8 mouse cellular contexts compared by ENCODE assay signal in the genomic region with DNA sequence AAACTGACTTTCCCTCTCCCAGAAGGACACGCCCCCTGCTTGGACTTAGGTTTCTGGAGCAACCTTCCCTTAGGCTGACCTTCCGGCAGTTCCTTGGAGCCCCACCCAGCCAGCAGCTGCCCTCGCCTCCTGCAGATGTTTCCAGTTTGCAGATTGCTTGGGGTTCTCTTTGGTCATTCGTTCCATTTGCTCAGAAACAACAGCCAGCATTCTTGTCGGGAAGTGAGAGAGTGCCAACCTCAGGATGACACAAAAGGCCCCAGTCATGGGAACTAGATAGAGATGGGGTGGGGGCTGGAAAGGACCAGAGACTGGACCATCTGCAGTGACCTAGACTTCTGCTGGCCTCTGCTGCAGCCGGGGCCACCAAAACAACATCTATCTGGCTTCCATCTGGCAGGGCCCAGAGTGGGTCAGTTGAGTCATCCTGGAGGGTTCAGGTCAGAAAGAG. TPM values are rescaled to one million over a fixed set of nuclear protein-coding genes. Genes with fewer than 3 reads are reported as not detected.
DNase-seq lines count a peak whose midpoint lies in the region; ATAC-seq and TF ChIP-seq lines count a peak whose summit lies in the region.

No protein-coding gene starts in this region.

- TF ChIP-seq CTCF in lung, adult 2 months (IDR thresholded peaks at IDR 0.05; ENCODE audit: insufficient read depth, low read length) = no peak
- no peak for TF ChIP-seq CTCF in heart, adult 2 months (IDR thresholded peaks at IDR 0.05)
- no peak for TF ChIP-seq CTCF in small intestine, adult 2 months (IDR thresholded peaks at IDR 0.05; ENCODE audit: extremely low read depth, insufficient read length, insufficient replicate concordance, low read depth, low read length)

- peak overlapping the region; percentile 92 for H3K27ac ChIP-seq in heart, adult 2 months
- H3K27ac ChIP-seq in small intestine, adult 2 months (ENCODE audit: insufficient read depth, low read depth, low read length) = peak overlapping the region; percentile 87

- no peak overlapping the region for H3K9ac ChIP-seq in heart, adult 2 months (ENCODE audit: low read depth, low read length)

- no peak for TF ChIP-seq POLR2A in lung, adult 2 months (IDR thresholded peaks at IDR 0.05; ENCODE audit: borderline replicate concordance, extremely low read depth, low read depth, low read length)
- TF ChIP-seq POLR2A in heart, adult 2 months (IDR thresholded peaks at IDR 0.05; ENCODE audit: insufficient read depth, low read depth, low read length) = no peak
- no peak for TF ChIP-seq POLR2A in small intestine, adult 2 months (IDR thresholded peaks at IDR 0.05; ENCODE audit: low read depth, low read length)

- intact Hi-C loops in heart, adult 2 months (cut with DNase I) = loop anchor here (1.0 to 2.0 kb wide), 3 partner anchors 15 to 93 kb away; partner anchors contain the start of gene Rap1a

- H3K4me1 ChIP-seq in lung, adult 2 months (ENCODE audit: control insufficient read depth, insufficient read depth, low read length) = peaks cover 25% of the 10 kb centered on the region
- peaks cover 37% of the 10 kb centered on the region for H3K4me1 ChIP-seq in heart, adult 2 months (ENCODE audit: control insufficient read depth, insufficient read depth, low read length)
- peaks cover 30% of the 10 kb centered on the region for H3K4me1 ChIP-seq in small intestine, adult 2 months (ENCODE audit: control insufficient read depth, insufficient read depth, insufficient read length, low read length)

- no peak for ATAC-seq in erythroid progenitor cell, adult 5-6 weeks (replicated peaks; ENCODE audit: low FRiP score, poor library complexity, severe bottlenecking)
- ATAC-seq in granulocyte monocyte progenitor cell, adult 5-6 weeks (replicated peaks; ENCODE audit: poor library complexity, severe bottlenecking) = no peak

- H3K4me3 ChIP-seq in lung, adult 2 months (replicated peaks; ENCODE audit: extremely low read depth, low read depth, low read length) = no peak overlapping the region
- H3K4me3 ChIP-seq in heart, adult 2 months = no peak overlapping the region
- peak overlapping the region; percentile 9; the same call in 1 of the 2 replicates for H3K4me3 ChIP-seq in small intestine, adult 2 months (ENCODE audit: low read depth, low read length)

- WGBS in lung, adult 2 months = 26% methylated on average over 6 of the region's 6 CpGs
- 31% methylated on average over 6 of the region's 6 CpGs for WGBS in heart, adult 2 months
- 12% methylated on average over 6 of the region's 6 CpGs for WGBS in small intestine, adult 2 months

- peak; percentile 63 to 74 for DNase-seq in lung, adult 18-20 months
- DNase-seq in lung, adult 2 months = no peak
- DNase-seq in adrenal gland, adult 2 months = peak; percentile 75
- peak; percentile 74 to 87 for DNase-seq in heart, adult 2 months
- peak; percentile 46 to 51 for DNase-seq in kidney, postnatal 36 days

- no peaks in the 10 kb centered on the region for H3K79me2 ChIP-seq in heart, adult 2 months (replicated peaks; ENCODE audit: control insufficient read depth, insufficient read depth, low read length)

- peaks cover 9% of the 10 kb centered on the region; the same call in 1 of the 2 replicates for H3K36me3 ChIP-seq in heart, adult 2 months (ENCODE audit: control insufficient read depth, insufficient read depth, low read length)
- H3K36me3 ChIP-seq in small intestine, adult 2 months (ENCODE audit: control insufficient read depth, insufficient read depth, low read length) = no peaks in the 10 kb centered on the region

- peak; percentile 85 for TF ChIP-seq EP300 in heart, adult 2 months (IDR thresholded peaks at IDR 0.05; ENCODE audit: insufficient read depth, low read depth, low read length)

- no peaks in the 10 kb centered on the region for H3K27me3 ChIP-seq in heart, adult 2 months (ENCODE audit: control insufficient read depth, insufficient read depth, low read length)
- no peaks in the 10 kb centered on the region for H3K27me3 ChIP-seq in small intestine, adult 2 months (ENCODE audit: control insufficient read depth, insufficient read depth, low read length)

RNA-seq across cellular contexts. Expression of gene Tmigd3, which starts 23.3 kb away (rescaled TPM):
- polyA plus RNA-seq in lung, adult 2 months (2012; rRNA removed) = 1.3 and 2.2 TPM in 2 replicates
- total RNA-seq in adrenal gland, adult 2 months (2021) = not detected
- not detected in 2 replicates for polyA plus RNA-seq in adrenal gland, adult 2 months (2012; rRNA removed)
- under 1 TPM in 1 of 2 experiments, not detected in 1; 0.31 TPM for total RNA-seq in heart, adult 2 months (2021)
- polyA plus RNA-seq in heart, adult 2 months (2012; rRNA removed) = 0.35 TPM in 1 of 2 replicates, not detected in the other
- 0.94 and 1.1 TPM in 2 replicates for polyA plus RNA-seq in small intestine, adult 2 months (2012; rRNA removed)
- total RNA-seq in erythroid progenitor cell, adult 5-6 weeks (2015; ENCODE audit: low replicate concordance) = not detected in 2 replicates
- total RNA-seq in erythroid progenitor cell, adult 5-6 weeks (2017; ENCODE audit: low replicate concordance) = not detected in 2 replicates
- 0.28 TPM in 1 of 2 replicates, not detected in the other for total RNA-seq in granulocyte monocyte progenitor cell, adult 5-6 weeks (2014; fragmentation: Nextera tagmentation)
- total RNA-seq in granulocyte monocyte progenitor cell, adult 5-6 weeks (2017) = not detected in 2 replicates

RNA-seq across cellular contexts. Expression of gene Adora3, which starts 23.3 kb away (rescaled TPM):
- 0.84 and 1.2 TPM in 2 replicates for polyA plus RNA-seq in lung, adult 2 months (2012; rRNA removed)
- total RNA-seq in adrenal gland, adult 2 months (2021) = under 1 TPM; 0.12 to 0.35 TPM
- polyA plus RNA-seq in adrenal gland, adult 2 months (2012; rRNA removed) = 0.18 and 0.28 TPM in 2 replicates
- not detected for total RNA-seq in heart, adult 2 months (2021)
- polyA plus RNA-seq in heart, adult 2 months (2012; rRNA removed) = 0.37 and 0.94 TPM in 2 replicates
- 0.39 and 0.41 TPM in 2 replicates for polyA plus RNA-seq in small intestine, adult 2 months (2012; rRNA removed)
- total RNA-seq in erythroid progenitor cell, adult 5-6 weeks (2015; ENCODE audit: low replicate concordance) = 1.1 TPM in 1 of 2 replicates, not detected in the other
- not detected in 2 replicates for total RNA-seq in erythroid progenitor cell, adult 5-6 weeks (2017; ENCODE audit: low replicate concordance)
- 1.4 and 1.5 TPM in 2 replicates for total RNA-seq in granulocyte monocyte progenitor cell, adult 5-6 weeks (2014; fragmentation: Nextera tagmentation)
- 0.26 and 1.9 TPM in 2 replicates for total RNA-seq in granulocyte monocyte progenitor cell, adult 5-6 weeks (2017)

RNA-seq across cellular contexts. Expression of gene I830077J02Rik, which starts 38.5 kb away (rescaled TPM):
- polyA plus RNA-seq in lung, adult 2 months (2012; rRNA removed) = 2.3 and 3.7 TPM in 2 replicates
- 1 to 10 TPM in 1 of 2 experiments, under 1 TPM in 1; 0.29 to 1.7 TPM for total RNA-seq in adrenal gland, adult 2 months (2021)
- polyA plus RNA-seq in adrenal gland, adult 2 months (2012; rRNA removed) = 0.43 and 0.56 TPM in 2 replicates
- 1 to 10 TPM in 1 of 2 experiments, under 1 TPM in 1; 0.97 to 2.3 TPM for total RNA-seq in heart, adult 2 months (2021)
- 0.72 and 0.76 TPM in 2 replicates for polyA plus RNA-seq in heart, adult 2 months (2012; rRNA removed)
- 0.81 and 1.8 TPM in 2 replicates for polyA plus RNA-seq in small intestine, adult 2 months (2012; rRNA removed)
- 9.4 and 12.2 TPM in 2 replicates for total RNA-seq in erythroid progenitor cell, adult 5-6 weeks (2015; ENCODE audit: low replicate concordance)
- total RNA-seq in erythroid progenitor cell, adult 5-6 weeks (2017; ENCODE audit: low replicate concordance) = 1.4 and 3.4 TPM in 2 replicates
- 29.2 and 45.0 TPM in 2 replicates for total RNA-seq in granulocyte monocyte progenitor cell, adult 5-6 weeks (2014; fragmentation: Nextera tagmentation)
- total RNA-seq in granulocyte monocyte progenitor cell, adult 5-6 weeks (2017) = 22.2 and 22.4 TPM in 2 replicates
